Mouse (Mus musculus) pancreas, adult 10 weeks (tissue): ENCODE measurements around the gene Mink1. TPM values are rescaled to one million over a fixed set of nuclear protein-coding genes. Genes with fewer than 3 reads are reported as not detected.

Source experiments
- polyA plus RNA-seq: library from polyadenylated mRNA; stranded (reverse); fragments of 350-450 nt; fragmentation: Illumina TruSeq; extraction: RNeasy Lipid Tissue Mini Kit (QIAGEN cat#74804); gene quantifications from one replicate; pipeline ENCODE4 v1.2.3, GENCODE M21; 2015; ENCODE audit warnings: low read depth, low replicate concordance; ENCODE audit not compliant: insufficient read depth

The Mink1 gene
- 17.6 TPM for polyA plus RNA-seq

GRCm38 (mm10) chr11:70562287-70562994 is at the start of gene Mink1:
TSS of gene Mink1 (plus strand) at chr11:70562881.

GRCm38 (mm10) chr11:70514288-70514687 is 48.4 kb upstream of the Mink1 start, which contains the start of gene Vmo1:
TSS of gene Vmo1 (minus strand) at chr11:70514616.

GRCm38 (mm10) chr11:70518923-70519322 is 43.8 kb upstream of the Mink1 start, which contains the start of gene Gltpd2:
TSS of gene Gltpd2 (plus strand) at chr11:70519196.

GRCm38 (mm10) chr11:70525184-70525678 is 37.5 kb upstream of the Mink1 start, which contains the start of gene Psmb6:
TSS of gene Psmb6 (plus strand) at chr11:70525367.

GRCm38 (mm10) chr11:70532839-70533238 is 29.8 kb upstream of the Mink1 start, which contains the start of gene Gm40193:
TSS of gene Gm40193 (minus strand) at chr11:70532939.

GRCm38 (mm10) chr11:70539877-70540587 is 22.6 kb upstream of the Mink1 start, which contains the start of gene Pld2:
TSS of gene Pld2 (plus strand) at chr11:70540064.

GRCm38 (mm10) chr11:70615516-70616093 is 52.9 kb downstream of the Mink1 start, which contains the start of gene 4930544D05Rik:
TSS of gene 4930544D05Rik (plus strand) at chr11:70615848.

GRCm38 (mm10) chr11:70619101-70619500 is 56.4 kb downstream of the Mink1 start, which contains the start of gene Chrne:
TSS of gene Chrne (minus strand) at chr11:70619216.

GRCm38 (mm10) chr11:70638714-70639278 is 76.1 kb downstream of the Mink1 start, which contains the start of gene Gp1ba:
TSS of gene Gp1ba (plus strand) at chr11:70639122.

GRCm38 (mm10) chr11:70646691-70647650 is 84.3 kb downstream of the Mink1 start, which contains the start of the genes Rnf167 and Slc25a11:
TSS of gene Rnf167 (plus strand) at chr11:70647235.
TSS of gene Slc25a11 (minus strand) at chr11:70647479.

GRCm38 (mm10) chr11:70654198-70654922 is 91.7 kb downstream of the Mink1 start, which contains the start of gene Pfn1:
TSS of gene Pfn1 (minus strand) at chr11:70654644.

GRCm38 (mm10) chr11:70656964-70657363 is 94.3 kb downstream of the Mink1 start, which contains the start of gene Eno3:
TSS of gene Eno3 (plus strand) at chr11:70657202.

Other genes starting within 250 kb of the Mink1 start
- not detected for gene Alox12e, start 240.3 kb upstream of the Mink1 start, polyA plus RNA-seq
- 2.8 TPM for gene Alox15, start 210.8 kb upstream of the Mink1 start, polyA plus RNA-seq
- 4.6 TPM for gene Pelp1, start 152.8 kb upstream of the Mink1 start, polyA plus RNA-seq
- 29.3 TPM for gene Arrb2, start 130.2 kb upstream of the Mink1 start, polyA plus RNA-seq
- 6.4 TPM for gene Med11, start 111.0 kb upstream of the Mink1 start, polyA plus RNA-seq
- gene Zmynd15, start 103.4 kb upstream of the Mink1 start, polyA plus RNA-seq = 0.70 TPM
- 4.3 TPM for gene Cxcl16, start 102.9 kb upstream of the Mink1 start, polyA plus RNA-seq
- 0.89 TPM for gene Tm4sf5, start 57.6 kb upstream of the Mink1 start, polyA plus RNA-seq
- gene Vmo1, start 48.3 kb upstream of the Mink1 start, polyA plus RNA-seq = not detected
- gene Gltpd2, start 43.7 kb upstream of the Mink1 start, polyA plus RNA-seq = not detected
- 69.1 TPM for gene Psmb6, start 37.5 kb upstream of the Mink1 start, polyA plus RNA-seq
- not detected for gene Gm40193, start 29.9 kb upstream of the Mink1 start, polyA plus RNA-seq
- 6.0 TPM for gene Pld2, start 22.8 kb upstream of the Mink1 start, polyA plus RNA-seq
- not detected for gene 4930544D05Rik, start 53.0 kb downstream of the Mink1 start, polyA plus RNA-seq
- gene Chrne, start 56.3 kb downstream of the Mink1 start, polyA plus RNA-seq = not detected
- not detected for gene Gp1ba, start 76.2 kb downstream of the Mink1 start, polyA plus RNA-seq
- 37.6 TPM for gene Rnf167, start 84.4 kb downstream of the Mink1 start, polyA plus RNA-seq
- gene Slc25a11, start 84.6 kb downstream of the Mink1 start, polyA plus RNA-seq = 17.3 TPM
- 118 TPM for gene Pfn1, start 91.8 kb downstream of the Mink1 start, polyA plus RNA-seq
- gene Eno3, start 94.3 kb downstream of the Mink1 start, polyA plus RNA-seq = 16.0 TPM
- 17.9 TPM for gene Spag7, start 106.5 kb downstream of the Mink1 start, polyA plus RNA-seq
- 9.5 TPM for gene Camta2, start 125.2 kb downstream of the Mink1 start, polyA plus RNA-seq
- gene Inca1, start 137.3 kb downstream of the Mink1 start, polyA plus RNA-seq = 2.5 TPM
- 13.3 TPM for gene Kif1c, start 137.7 kb downstream of the Mink1 start, polyA plus RNA-seq
- gene Zfp3, start 201.3 kb downstream of the Mink1 start, polyA plus RNA-seq = 1.4 TPM
- not detected for gene Scimp, start 249.7 kb downstream of the Mink1 start, polyA plus RNA-seq